Mouse (Mus musculus): Measurements from ENCODE around the gene Ap2a2.
A peak's percentile ranks its signal among the peaks of the same experiment; 100 is the strongest.
"Not testable (repeated sequence)": the region's sequence is repeated elsewhere in the genome, so short reads cannot be mapped to it uniquely, and the experiment has no call there.

Gene Ap2a2

GRCm38 (mm10) chr7:141560471-141560870 is 1.5 kb upstream of the Ap2a2 start:
- no peak for DNase-seq

DNA sequence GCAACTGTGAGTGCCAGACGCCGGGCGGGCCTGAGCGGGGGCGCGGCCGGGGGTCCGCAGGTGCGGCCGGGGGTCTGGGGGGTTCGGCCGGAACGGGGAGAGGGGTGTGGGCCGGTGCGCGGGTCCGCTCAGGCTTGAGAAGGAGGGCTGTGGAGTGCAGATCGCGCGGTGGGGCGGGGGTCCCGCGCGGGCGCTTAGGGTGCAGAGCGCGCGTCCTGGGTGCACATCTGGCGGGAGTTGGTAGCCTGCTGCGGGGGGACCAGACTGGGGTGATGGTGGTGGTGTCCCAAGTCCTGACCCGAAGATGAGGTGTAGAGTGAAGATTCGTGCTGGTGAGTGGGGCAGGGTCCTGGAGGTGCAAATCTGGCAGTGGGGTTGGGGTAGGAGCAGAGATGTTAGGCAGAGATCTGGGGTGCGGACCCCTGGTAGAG is 463 bp downstream of the Ap2a2 start:
- no peak for DNase-seq

DNA sequence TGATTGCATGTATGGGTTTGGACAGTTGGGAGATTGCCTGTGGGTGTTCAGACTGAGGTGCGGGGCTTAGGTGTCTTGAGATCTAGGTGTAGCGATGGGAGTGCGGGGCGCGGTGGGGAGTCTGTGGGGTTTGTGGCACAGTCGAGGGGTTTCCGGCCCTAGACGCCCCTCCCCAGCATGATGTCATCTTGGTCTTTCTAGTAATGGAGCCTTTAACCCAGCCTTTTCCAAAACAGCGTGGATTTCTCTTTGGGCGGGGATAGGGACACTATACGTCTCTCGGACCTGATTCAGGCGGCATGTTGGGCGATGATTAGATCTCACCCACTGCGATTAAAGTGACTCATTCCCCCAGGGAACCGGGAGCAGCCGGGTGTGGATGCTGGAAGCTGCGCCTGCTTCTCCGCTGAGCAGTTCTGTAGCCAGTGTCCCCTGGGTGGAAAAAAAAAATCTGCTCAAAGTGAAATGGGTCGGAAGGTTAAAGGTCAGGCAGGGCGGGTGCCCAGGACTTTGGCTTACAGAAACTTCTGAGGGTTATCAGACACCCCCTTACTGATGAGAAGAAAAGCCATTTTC is 967 bp downstream of the Ap2a2 start:
- DNase-seq, result peak; percentile 67

DNA sequence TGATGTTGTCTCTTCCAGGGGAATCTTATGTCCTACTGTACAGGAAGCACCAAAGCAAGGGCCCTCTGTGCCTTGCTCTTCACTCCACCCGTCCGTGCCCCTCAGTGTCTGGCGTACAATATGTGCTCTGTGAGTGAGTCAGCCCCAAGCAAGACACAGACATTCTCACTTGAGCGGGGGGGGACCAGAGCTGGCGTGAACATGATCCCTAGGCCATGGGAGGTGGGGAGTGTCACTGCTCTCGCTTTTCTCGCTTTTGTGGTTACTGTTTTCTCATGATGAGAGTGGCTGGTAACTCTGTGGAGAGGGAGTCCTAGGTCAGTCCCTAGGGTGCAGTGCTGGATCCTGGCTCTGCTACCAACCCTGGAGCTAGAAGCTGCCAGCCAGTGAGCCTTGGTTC is 2.6 kb downstream of the Ap2a2 start:
- no peak for DNase-seq

DNA sequence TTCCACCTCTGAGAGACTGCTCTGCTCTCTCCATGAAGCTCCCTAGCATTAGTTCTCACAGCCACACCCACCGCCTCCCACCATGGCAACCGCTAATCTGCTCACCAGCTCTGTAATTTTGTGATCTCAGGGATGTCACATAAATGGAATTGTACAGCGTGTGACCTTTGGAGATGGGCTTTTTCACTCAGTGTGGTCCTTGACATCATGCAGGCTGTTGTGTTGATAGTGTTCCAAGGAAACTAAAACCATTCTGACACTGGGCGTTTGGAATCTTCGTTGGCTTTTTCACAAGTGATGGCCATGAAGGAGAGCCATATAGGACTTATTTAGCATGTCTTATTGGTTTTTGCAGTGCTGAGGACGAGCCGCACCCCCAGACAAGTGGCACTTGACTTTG is 4.6 kb downstream of the Ap2a2 start:
- DNase-seq, result no peak

- DNase-seq, result no peak
These were observed 7.4 kb downstream of the Ap2a2 start for GRCm38 (mm10) chr7:141569283-141569803.

GRCm38 (mm10) chr7:141569916-141570315 is 7.9 kb downstream of the Ap2a2 start:
- no peak for DNase-seq

GRCm38 (mm10) chr7:141570625-141571295 is 8.8 kb downstream of the Ap2a2 start:
- no peak for DNase-seq

GRCm38 (mm10) chr7:141574041-141574440 is 12.1 kb downstream of the Ap2a2 start:
- no peak for DNase-seq

DNA sequence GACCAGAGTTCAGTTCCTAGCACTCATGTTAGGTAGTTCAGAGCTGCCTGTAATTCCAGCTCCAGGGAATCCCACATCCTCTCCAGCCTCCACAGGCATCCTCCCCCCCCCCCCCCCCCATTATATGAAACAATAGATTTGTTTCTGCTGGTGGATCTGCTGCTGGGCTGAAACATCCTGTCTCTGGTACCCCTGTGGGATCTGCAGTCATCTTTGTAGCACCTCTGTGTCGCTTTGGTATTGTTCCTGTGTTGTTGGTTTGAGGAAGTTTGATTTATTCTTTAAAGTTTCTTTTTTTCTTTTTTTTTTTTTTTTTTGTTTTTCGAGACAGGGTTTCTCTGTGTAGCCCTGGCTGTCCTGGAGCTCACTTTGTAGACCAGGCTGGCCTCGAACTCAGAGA is 13.5 kb downstream of the Ap2a2 start:
- no peak for DNase-seq

DNA sequence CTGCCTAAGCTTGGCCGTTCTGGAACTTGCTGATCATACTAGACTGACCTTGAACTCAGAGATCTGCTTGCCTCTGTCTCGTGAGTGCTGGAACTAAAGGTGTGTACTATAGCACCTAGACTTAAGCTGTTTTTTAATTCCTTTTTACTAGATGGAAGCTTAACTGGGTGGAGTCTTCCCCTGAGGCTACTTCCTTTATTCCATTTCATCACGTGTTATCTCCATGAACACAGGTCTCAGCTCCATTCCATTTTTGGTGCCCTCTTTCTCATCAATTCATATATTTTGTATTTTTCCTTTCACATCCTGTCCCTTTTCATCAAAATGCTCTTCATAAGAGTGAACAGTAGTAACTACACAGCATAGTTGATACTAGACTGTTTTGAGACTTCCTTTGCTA is 15.8 kb downstream of the Ap2a2 start:
- no peak for DNase-seq

DNA sequence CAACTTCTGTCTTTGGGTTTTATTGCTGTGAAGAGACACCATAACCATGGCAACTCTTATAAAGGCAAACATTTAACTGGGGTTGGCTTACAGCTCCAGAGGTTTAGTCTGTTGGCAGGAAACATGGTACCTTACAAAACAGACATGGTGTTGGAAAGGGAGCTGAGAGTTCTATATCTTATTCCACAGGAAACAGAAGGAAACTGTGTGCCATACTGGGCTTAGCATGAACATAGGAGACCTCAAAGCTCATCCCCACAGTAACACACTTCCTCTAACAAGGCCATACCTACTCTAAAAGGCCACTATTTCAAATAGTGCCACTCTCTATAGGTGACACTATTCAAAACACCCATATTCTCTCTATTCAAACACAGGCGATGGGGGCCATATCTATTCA is 16.5 kb downstream of the Ap2a2 start:
- DNase-seq, result no peak

GRCm38 (mm10) chr7:141578943-141579342 is 17.0 kb downstream of the Ap2a2 start:
- no peak for DNase-seq

DNA sequence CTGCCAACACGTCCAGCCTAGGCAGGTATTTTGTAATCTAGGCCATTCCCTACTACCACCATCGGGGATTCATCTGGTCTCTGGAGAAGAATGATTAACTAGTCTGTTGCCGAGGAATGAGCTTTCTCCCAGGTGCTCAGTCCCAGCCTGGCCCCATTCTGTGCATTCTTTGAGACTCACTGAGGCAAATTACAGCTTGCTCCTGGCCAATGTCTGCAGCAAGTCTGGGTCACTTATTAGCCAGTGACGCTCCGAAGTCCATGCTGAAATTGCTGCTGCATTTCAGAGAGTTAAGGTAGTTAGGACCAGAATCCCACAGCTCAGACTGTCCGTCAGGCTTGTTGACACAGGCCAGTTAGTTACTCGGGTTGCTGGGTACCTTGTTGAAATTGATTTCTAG is 19.4 kb downstream of the Ap2a2 start:
- DNase-seq, result no peak

DNA sequence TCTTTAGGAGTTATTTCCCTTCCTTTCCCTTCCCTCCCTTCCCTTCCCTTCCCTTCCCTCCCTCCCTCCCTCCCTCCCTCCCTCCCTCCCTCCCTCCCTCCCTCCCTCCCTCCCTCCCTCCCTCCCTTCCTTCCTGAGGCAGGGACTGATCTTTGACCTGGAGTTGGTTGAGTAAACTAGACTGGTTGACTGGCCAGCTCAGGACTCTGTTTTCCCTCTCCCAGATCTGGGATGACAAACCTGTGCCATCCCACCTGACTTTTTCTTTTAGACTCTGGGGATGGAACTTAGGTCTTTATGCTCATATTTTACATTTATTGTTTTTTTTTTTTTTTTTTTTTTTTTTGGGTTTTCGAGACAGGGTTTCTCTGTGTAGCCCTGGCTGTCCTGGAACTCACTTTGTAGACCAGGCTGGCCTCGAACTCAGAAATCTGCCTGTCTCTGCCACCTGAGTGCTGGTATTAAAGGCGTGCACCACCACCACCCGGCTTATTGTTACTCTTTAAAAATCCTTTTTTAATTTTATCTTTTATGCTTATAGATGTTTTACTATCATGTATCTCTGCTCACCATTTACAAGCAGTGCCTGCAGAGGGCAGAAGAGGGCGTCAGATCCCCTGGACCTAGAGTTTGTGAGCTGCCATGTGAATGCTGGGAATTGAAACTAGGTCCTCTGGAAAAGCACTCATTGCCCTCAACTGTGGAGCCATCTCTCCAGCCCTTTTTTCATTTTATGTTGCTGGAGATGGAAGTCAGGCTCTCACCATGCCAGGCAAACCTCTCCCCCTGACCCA is 22.3 kb downstream of the Ap2a2 start:
- no peak for DNase-seq

- DNase-seq, result no peak
These were observed 23.3 kb downstream of the Ap2a2 start for GRCm38 (mm10) chr7:141585288-141585687.

DNA sequence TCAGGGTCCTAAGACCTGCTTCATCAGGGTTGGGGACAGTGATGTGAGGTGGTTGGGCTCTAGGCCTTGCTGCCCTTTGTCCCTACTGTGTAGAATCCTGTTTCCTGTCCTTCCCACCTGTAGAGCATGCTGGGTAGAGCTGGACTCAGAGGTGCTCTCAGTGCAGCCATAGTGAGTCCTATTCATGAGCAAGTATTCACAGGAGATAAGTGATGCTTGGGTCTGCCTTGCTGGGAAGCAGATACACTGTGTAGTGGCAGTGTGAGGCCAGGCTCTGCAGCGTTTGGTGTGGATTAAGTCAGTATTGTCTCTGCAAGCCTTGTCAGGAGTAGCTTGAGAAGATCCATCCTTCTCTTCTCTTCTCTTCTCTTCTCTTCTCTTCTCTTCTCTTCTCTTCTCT is 23.9 kb downstream of the Ap2a2 start:
- DNase-seq, result no peak

GRCm38 (mm10) chr7:141588890-141589289 is 26.9 kb downstream of the Ap2a2 start:
- no peak for DNase-seq

DNA sequence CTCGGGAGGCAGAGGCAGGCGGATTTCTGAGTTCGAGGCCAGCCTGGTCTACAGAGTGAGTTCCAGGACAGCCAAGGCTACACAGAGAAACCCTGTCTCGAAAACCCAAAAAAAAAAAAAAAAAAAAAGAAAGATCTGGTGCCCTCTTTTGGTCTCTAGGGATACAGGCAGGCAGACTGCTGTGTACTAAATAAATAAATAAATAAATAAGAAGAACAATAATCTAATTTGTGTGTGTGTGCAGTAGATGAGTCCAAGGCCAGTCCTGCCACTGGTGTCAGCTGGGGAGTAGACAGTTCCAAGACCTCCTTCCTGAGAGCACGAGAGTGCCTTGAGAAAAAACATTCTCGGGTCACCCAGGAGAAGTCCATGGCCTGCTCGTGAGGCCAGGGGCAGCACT is 28.3 kb downstream of the Ap2a2 start:
- DNase-seq, result not testable (repeated sequence)

GRCm38 (mm10) chr7:141590959-141591358 is 29.0 kb downstream of the Ap2a2 start:
- DNase-seq, result no peak

- DNase-seq, result no peak
These were observed 30.1 kb downstream of the Ap2a2 start for GRCm38 (mm10) chr7:141592096-141592495.

- DNase-seq, result no peak
These were observed 31.1 kb downstream of the Ap2a2 start for GRCm38 (mm10) chr7:141593056-141593455.

- DNase-seq, result no peak
These were observed 35.0 kb downstream of the Ap2a2 start for GRCm38 (mm10) chr7:141596971-141597370.

DNA sequence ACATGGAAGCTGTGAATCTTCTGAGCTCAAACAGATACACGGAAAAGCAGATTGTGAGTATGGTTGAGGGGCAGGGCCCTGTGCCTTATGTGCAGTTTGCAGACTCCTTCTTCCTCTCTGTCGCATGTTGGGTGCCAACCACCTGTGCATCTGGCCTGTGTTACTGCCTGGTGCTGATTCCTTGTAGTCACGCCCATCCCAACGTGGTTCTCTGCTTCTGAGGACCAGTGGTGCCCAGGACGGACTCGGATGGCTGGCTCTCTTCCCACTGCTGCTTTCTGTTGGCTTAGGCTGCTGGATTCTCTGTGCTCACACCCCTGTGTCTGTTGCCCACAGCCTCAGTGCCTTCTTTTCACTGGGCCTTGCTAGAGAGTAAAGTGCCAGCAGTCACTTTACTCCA is 35.6 kb downstream of the Ap2a2 start:
- DNase-seq, result no peak

Data from lung, postnatal 10 days (tissue).